Mouse (Mus musculus) spleen, adult 2 months (tissue): ENCODE results near the gene Ankrd54.

Experiments
- CTCF ChIP-seq: fragments of 200-500 bp; IDR thresholded peaks from 2 replicates; pipeline ENCODE4 v1.5.1; 2011; ENCODE audit warnings: mild to moderate bottlenecking, inconsistent platforms; ENCODE audit not compliant: insufficient read depth, insufficient read length, insufficient replicate concordance; ENCODE audit errors: extremely low read depth
- POLR2A ChIP-seq: fragments of 200-500 bp; IDR thresholded peaks from 2 replicates; pipeline ENCODE4 v1.6.1; 2011; ENCODE audit warnings: low read depth, low read length, inconsistent platforms

- no peak for TF ChIP-seq CTCF
- TF ChIP-seq POLR2A, result no peak
Measured at GRCm38 (mm10) chr15:79026511-79027290, 36.0 kb downstream of the Ankrd54 start.
